Mouse (Mus musculus): ENCODE measurements at regions not wholly inside any gene's neighbourhood (a gene's known extent, or its start where the extent isn't known, plus 50 kb on each side); places are given as distances from the start of the nearest gene placed in this dataset.

DNA sequence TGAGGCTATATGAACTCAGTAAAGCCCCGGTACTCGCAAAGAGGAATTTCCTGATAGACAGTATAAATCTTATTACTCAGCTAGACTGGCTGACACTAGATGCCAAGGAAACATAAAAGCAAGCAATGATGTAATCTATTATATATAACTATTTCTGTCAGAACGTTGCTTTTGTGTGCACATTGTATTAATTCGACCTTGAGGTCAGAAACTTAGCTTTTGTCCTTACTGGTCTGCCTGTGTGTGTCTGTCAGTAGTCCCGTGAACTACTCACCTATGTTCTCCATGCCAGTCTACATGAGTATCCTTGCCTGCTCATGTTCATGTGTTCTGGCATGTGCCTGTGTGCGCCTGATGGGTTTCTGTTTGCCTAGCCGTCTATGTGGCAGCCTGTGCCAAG, 70.5 kb downstream of the Tmx1 start:
- ATAC-seq (ENCODE audit: poor library complexity, severe bottlenecking), result no peak

GRCm38 (mm10) chr12:70524703-70525102, 71.8 kb downstream of the Tmx1 start:
- no peak for ATAC-seq (ENCODE audit: poor library complexity, severe bottlenecking)

DNA sequence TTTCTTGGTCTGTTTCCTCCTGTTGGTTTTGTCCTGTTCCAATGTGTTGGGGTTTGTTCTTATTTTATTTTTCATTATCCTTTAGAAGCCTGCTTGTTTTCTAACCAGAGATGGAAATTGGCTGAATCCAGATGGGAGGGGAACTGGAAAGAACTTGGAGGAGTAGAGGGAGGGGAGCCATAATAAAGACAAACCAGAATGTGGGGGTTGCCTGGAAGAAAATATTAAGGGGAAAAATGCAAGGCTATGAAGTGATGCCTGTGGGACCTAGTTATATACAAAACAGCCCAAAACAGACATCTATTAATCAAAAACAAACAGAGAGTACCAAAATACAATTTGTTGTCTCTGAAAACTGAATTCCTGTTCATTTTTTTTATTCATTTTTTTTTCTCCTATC, 78.8 kb downstream of the Tmx1 start:
- no peak for ATAC-seq (ENCODE audit: poor library complexity, severe bottlenecking)

DNA sequence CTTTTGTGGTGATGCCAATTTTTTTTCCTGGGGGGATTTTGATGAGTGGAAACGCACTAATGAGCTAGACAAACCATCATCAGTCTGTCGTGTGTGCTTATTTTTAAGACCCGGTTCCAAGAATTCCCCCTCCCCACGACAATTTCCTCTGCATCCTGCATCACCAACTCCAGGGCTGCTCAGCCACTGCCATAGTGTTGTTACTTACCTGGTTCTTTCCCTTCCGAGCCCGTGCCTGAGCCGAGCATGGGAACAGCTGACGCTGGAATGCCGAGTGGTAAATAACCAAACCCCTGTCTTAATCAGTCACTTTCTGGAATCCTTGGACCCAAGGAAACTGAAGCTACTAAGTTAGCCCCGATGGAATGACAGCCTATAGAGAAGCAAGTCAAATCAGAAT, 79.3 kb downstream of the Tmx1 start:
- ATAC-seq (ENCODE audit: poor library complexity, severe bottlenecking), result no peak

GRCm38 (mm10) chr12:70532843-70533242, 79.9 kb downstream of the Tmx1 start:
- ATAC-seq (ENCODE audit: poor library complexity, severe bottlenecking), result no peak

DNA sequence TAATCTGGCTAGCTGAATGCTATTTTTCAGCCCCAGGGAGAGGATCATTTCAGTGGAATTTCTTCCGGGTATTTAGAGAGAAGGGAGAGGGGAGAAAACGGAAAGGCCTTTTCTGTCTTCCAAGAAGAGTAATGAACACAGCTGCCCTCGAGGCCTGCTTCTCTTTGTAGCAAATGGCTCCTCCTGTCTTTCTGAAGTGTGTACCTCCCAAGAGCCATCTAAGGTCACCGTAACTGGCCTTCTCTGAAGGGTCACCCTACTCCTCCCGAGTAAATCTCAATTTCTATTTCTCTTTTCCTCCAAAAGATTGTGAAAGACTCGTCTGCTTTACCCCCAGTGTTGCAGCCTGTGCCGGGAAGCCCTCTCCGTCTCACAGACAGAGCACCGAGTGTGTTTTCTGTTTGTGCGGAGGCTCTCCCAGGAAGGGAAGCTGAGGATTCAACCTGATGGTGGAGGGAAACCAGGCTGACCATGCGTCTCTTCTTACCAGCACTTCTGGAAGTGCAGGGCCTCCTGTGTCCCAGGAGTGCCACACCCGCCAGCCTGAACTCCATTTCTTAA, 80.6 kb downstream of the Tmx1 start:
- no peak for ATAC-seq (ENCODE audit: poor library complexity, severe bottlenecking)

- no peak for ATAC-seq (ENCODE audit: poor library complexity, severe bottlenecking)
Observed at GRCm38 (mm10) chr12:70539124-70539523, 86.2 kb downstream of the Tmx1 start.

DNA sequence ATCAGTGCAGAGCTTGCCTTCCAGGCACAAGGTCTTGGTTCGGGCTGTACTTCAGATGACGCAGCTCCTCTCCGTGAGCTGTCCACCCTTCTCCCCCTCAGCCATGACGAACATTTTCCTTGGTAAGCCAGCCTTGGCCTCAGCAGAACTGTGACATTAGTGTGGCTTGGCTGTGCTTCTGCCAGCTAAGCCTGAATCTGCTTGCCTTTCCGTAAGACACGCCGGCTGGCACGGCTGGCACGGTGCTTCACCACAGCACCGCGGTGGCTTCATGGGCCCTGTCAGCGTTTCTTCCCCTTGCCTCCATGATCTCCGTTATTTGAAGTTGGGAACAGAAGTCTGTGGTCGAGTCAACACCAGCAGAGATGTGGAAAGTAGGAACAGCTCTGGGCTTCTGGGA, 87.0 kb downstream of the Tmx1 start:
- no peak for ATAC-seq (ENCODE audit: poor library complexity, severe bottlenecking)

GRCm38 (mm10) chr12:70541432-70541831, 88.5 kb downstream of the Tmx1 start:
- ATAC-seq (ENCODE audit: poor library complexity, severe bottlenecking), result no peak

GRCm38 (mm10) chr12:70543299-70543698, 90.4 kb downstream of the Tmx1 start:
- no peak for ATAC-seq (ENCODE audit: poor library complexity, severe bottlenecking)

GRCm38 (mm10) chr12:70544326-70544725, 91.4 kb downstream of the Tmx1 start:
- no peak for ATAC-seq (ENCODE audit: poor library complexity, severe bottlenecking)

DNA sequence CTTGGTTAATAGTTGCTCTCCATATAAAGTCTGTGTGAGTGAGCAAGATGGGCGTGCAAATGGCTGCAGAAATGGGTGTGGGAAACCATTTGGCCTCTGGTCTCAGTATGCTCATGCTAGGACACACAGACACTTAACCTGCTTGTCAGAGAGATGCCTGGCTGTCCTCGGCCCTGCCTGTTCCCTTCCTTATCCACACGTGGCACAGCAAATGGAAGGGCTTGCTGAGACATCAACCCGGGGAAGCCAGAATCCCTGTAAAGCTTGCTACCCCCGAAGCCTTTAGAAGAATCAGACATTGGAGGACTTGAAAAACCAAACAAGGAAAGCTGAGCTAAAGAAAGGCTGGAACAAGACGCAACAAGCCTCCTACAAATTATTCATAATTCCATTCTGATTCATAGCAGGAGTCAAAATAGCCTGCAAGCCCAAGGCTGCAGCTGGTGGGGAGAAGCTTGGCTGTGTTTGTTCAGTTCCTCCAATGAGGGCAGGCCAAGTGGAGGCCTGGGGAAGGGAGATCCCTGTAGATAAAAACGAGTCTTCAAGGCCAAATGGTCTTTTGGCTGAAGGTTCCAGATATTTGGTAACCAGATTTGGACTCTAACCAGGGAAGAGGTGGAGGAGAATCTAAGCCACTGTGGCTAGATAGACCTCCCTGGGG, 92.1 kb downstream of the Tmx1 start:
- no peak for ATAC-seq (ENCODE audit: poor library complexity, severe bottlenecking)

GRCm38 (mm10) chr12:70547199-70547598, 94.3 kb downstream of the Tmx1 start:
- ATAC-seq (ENCODE audit: poor library complexity, severe bottlenecking), result no peak

GRCm38 (mm10) chr12:70549296-70549695, 96.4 kb downstream of the Tmx1 start:
- ATAC-seq (ENCODE audit: poor library complexity, severe bottlenecking), result no peak

DNA sequence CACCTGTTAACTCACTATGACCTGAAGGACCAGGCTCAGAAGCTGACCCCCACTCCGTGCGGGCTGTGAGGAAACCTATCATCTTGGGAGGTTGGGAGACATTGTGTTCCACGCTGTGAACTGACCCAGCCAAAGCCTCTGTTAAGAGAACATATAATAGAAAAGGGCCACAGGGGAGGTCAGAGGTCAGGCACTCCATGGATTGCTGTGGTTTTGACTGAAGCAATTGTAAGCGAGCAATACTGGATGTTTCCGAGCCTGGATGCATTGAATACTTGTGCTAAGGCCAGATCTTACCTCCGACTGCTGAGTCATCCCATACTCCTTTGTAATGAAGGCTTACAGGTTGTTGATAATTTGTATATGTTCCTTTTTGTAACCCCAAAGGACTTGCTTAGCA, 101.0 kb downstream of the Tmx1 start:
- ATAC-seq (ENCODE audit: poor library complexity, severe bottlenecking), result no peak

DNA sequence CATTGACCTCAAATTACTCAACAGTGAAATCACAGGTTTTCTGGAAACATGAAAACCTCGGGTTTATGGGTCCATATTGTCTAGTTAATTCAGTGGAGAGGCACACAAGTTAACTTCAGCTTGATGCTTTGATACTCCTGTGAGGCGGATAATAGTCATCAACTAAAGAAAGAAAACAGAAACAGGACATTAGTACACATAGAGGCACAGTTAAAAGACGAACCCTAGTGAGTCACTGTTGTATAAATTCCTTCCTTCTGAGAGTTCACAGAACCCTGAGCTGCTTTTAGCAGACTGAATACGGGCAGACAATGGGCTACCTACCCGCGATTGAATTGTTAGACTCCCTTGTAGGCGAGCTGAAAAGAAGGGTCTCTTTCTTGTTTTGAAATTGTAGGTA, 101.7 kb downstream of the Tmx1 start:
- no peak for ATAC-seq (ENCODE audit: poor library complexity, severe bottlenecking)

DNA sequence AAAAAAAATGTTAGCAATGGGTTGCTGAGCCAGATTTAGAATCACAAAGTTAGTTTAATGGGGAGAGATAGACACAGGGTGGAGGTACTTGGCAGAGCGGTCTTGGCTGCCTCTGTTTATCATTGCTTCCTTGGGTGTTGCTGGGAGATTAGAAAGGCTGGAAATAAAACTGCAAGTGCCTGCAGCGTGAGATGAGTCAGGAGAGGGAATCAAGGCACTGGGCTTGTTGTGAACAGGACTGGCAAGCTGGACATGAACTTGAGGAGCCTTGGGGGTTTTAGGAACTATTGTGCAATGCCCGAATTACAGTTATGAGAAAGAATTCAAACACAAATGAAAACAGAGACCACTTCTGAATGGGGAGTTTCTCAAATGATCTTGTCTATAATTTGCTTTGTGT, 102.8 kb downstream of the Tmx1 start:
- no peak for ATAC-seq (ENCODE audit: poor library complexity, severe bottlenecking)

GRCm38 (mm10) chr12:70556820-70557219, 103.9 kb downstream of the Tmx1 start:
- ATAC-seq (ENCODE audit: poor library complexity, severe bottlenecking), result no peak

- no peak for ATAC-seq (ENCODE audit: poor library complexity, severe bottlenecking)
Observed at GRCm38 (mm10) chr12:70563446-70563845, 110.6 kb downstream of the Tmx1 start.

DNA sequence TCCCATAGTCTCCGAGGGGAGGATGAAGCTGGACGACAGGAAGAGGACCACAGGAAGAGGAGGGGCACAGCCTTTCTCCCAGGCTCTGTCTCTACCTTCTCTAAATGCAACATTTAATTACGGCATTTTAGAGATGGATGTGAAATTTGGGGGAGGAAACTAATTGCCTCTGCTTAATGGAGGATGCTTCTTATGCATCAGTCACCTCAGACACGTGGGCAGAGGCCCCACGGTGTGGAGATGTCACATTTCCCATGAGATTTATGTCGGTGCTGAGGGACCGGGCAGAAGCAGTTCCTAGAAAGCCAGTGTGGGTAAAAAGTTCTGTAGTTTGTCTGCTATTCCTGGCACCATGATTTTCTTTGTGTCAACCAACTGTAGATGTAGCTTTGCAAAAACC, 122.8 kb downstream of the Tmx1 start:
- no peak for ATAC-seq (ENCODE audit: poor library complexity, severe bottlenecking)

DNA sequence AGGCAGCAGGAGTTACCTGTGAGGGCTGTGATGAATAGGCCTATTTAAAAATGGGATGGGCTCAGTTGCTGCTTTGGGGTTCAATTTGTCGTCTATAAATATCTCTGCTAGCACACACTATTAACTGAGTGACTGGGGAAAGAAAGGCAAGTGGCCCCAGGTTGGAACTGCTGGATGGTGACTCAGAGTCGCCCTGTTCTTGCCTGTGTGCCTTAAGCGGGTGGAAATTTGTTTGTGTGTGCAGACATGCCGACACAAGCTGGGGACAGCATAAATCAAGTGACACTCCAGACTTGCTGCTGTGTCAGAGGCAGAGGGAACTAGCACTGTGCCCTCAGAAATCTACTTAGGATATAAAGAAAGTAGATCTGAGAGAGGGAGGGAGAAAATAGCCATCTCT, 124.9 kb downstream of the Tmx1 start:
- no peak for ATAC-seq (ENCODE audit: poor library complexity, severe bottlenecking)

- ATAC-seq (ENCODE audit: poor library complexity, severe bottlenecking), result no peak
Observed at GRCm38 (mm10) chr12:70579328-70579905, 126.5 kb downstream of the Tmx1 start.

GRCm38 (mm10) chr12:70586181-70586580, 133.3 kb downstream of the Tmx1 start:
- ATAC-seq (ENCODE audit: poor library complexity, severe bottlenecking), result no peak
